Mouse (Mus musculus): Measurements from ENCODE around the gene Banf2.

DNA sequence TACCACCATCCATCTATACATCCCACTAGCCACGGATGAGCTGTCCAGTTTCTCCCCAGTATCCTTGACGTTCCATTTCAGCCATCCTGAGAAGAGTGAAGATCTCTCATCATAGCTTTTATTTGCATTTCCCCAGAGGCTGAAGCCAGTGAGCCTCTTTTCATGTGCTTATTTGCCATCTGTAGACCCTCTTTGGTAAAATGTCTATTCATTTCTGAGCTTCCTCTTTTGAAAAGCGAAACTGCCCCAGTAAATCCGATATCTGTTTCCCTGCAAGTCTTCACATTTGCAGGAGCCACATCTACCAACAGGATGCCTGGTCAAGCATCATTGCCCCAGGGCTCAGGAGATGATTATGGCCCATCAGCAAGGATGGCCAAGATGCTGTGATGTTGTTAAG lies 59.9 kb downstream of the Banf2 start:
- no peak for TF ChIP-seq POLR2A (IDR thresholded peaks at IDR 0.05; ENCODE audit: low read depth, low read length)
- TF ChIP-seq CTCF (conservative IDR thresholded peaks at IDR 0.05; ENCODE audit: insufficient read depth, insufficient read length, low read depth, low read length) = no peak
